Mouse (Mus musculus): ENCODE measurements around the gene Uba1.

- TF ChIP-seq HCFC1 (IDR thresholded peaks at IDR 0.05; ENCODE audit: low read depth, low read length) = no peak
- TF ChIP-seq NELFE (IDR thresholded peaks at IDR 0.05; ENCODE audit: low read depth, low read length) = no peak
- TF ChIP-seq EP300 (IDR thresholded peaks at IDR 0.05; ENCODE audit: low read length) = no peak
- TF ChIP-seq POLR2A (IDR thresholded peaks at IDR 0.05; ENCODE audit: low read depth, low read length) = no peak
- no peak for TF ChIP-seq ETS1 (conservative IDR thresholded peaks at IDR 0.05; ENCODE audit: low read depth, low read length)
- TF ChIP-seq CHD2 (IDR thresholded peaks at IDR 0.05; ENCODE audit: low read length) = no peak
- TF ChIP-seq USF2 (conservative IDR thresholded peaks at IDR 0.05; ENCODE audit: low read depth, low read length) = no peak
- TF ChIP-seq KAT2A (IDR thresholded peaks at IDR 0.05; ENCODE audit: insufficient replicate concordance, low read length) = no peak
- no peak for TF ChIP-seq USF1 (IDR thresholded peaks at IDR 0.05; ENCODE audit: low read depth, low read length)
- TF ChIP-seq CTCF (conservative IDR thresholded peaks at IDR 0.05 in 1 of 2, IDR thresholded peaks at IDR 0.05 in 1 of 2; ENCODE audit: low read depth in 2 of 2, low read length in 2 of 2) = no peak
- no peak for TF ChIP-seq ZMIZ1 (IDR thresholded peaks at IDR 0.05; ENCODE audit: low read depth, low read length)
- TF ChIP-seq RCOR1 (conservative IDR thresholded peaks at IDR 0.05; ENCODE audit: low read depth, low read length) = no peak
Observed at GRCm38 (mm10) chrX:20705083-20705402, 46.9 kb downstream of the Uba1 start.

All from CH12.LX (cell line).